Mouse (Mus musculus) midbrain, embryonic 11.5 days (tissue): ENCODE measurements around the gene Snapin. TPM values are rescaled to one million over a fixed set of nuclear protein-coding genes. Genes with fewer than 3 reads are reported as not detected.

Experiments used
- ATAC-seq: fragments of 200-750 bp; cut with Nextera tagmentation; 2 replicates; pipeline ENCODE4 v1.8.0; 2017; ENCODE audit warnings: moderate TSS enrichment, moderate library complexity; ENCODE audit not compliant: low FRiP score
- DNase-seq: peaks from one replicate; pipeline ENCODE4 v3.0.0; 2015; ENCODE audit warnings: low spot score; ENCODE audit errors: missing footprints
- H3K27ac ChIP-seq: fragments of 300-500 bp; sonication (generic); 2 replicates; pipeline ENCODE4 v1.5.1; 2014; ENCODE audit warnings: low read depth, low read length
- H3K27me3 ChIP-seq: fragments of 300-500 bp; sonication (generic); 2 replicates; pipeline ENCODE4 v1.6.1; 2014; ENCODE audit warnings: mild to moderate bottlenecking, low read length, moderate library complexity, mixed read lengths; ENCODE audit not compliant: control insufficient read depth, insufficient read depth
- H3K36me3 ChIP-seq: fragments of 300-500 bp; sonication (generic); 2 replicates; pipeline ENCODE4 v1.6.1; 2014; ENCODE audit warnings: mild to moderate bottlenecking, low read length, moderate library complexity, mixed read lengths; ENCODE audit not compliant: control insufficient read depth, insufficient read depth
- H3K4me1 ChIP-seq: fragments of 300-500 bp; sonication (generic); 2 replicates; pipeline ENCODE4 v1.6.1; 2014; ENCODE audit warnings: low read length; ENCODE audit not compliant: control insufficient read depth, insufficient read depth
- H3K4me2 ChIP-seq: fragments of 300-500 bp; sonication (generic); 2 replicates; pipeline ENCODE4 v1.6.1; 2014; ENCODE audit warnings: mild to moderate bottlenecking, moderate library complexity
- H3K4me3 ChIP-seq: fragments of 300-500 bp; sonication (generic); 2 replicates; pipeline ENCODE4 v1.5.1; 2014; ENCODE audit warnings: low read depth, low read length
- H3K9ac ChIP-seq: fragments of 300-500 bp; sonication (generic); 2 replicates; pipeline ENCODE4 v1.6.1; 2014; ENCODE audit warnings: low read length
- H3K9me3 ChIP-seq: fragments of 300-500 bp; sonication (generic); 2 replicates; pipeline ENCODE4 v1.6.1; 2016; ENCODE audit warnings: low read length; ENCODE audit not compliant: control insufficient read depth
- WGBS: fragments of 180-500 bp; shearing (Covaris S2); extraction: QIAGEN DNeasy Blood & Tissue Kit; methylation state at CpG from one replicate; pipeline ENCODE4 v1.1.7; 2014; 5-methylcytosine and 5-hydroxymethylcytosine counted together
- polyA plus RNA-seq: library from polyadenylated mRNA; unstranded; fragments of >200 nt; fragmentation: Nextera tagmentation; extraction: Ambion mirVana; gene quantifications from 2 replicates; pipeline ENCODE4 v1.2.1, GENCODE M21; 2014

The Snapin gene
- polyA plus RNA-seq, 1 experiment from 2014 or later, result 70.9 TPM

DNA sequence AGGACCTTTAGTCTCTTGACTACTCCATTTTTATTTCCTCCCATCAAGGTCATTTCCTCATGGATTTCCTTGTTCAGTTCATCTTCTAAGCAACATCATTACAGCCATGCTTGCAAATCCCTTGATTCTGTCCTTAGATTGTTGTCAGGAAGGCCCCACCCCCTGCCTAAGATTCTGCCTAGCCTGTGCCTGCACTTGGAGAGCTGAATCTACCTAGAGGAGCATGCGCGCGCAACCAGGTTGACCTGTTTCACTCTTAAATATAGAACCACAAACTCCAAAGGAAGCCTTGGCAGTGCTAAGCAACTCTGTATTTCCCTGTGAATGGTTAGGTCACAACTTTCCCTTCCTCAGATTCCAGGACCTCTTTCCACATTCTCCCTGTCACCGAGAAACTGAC lies 26.9 kb upstream of the Snapin start:
- H3K4me3 ChIP-seq, result no peak overlapping the region

DNA sequence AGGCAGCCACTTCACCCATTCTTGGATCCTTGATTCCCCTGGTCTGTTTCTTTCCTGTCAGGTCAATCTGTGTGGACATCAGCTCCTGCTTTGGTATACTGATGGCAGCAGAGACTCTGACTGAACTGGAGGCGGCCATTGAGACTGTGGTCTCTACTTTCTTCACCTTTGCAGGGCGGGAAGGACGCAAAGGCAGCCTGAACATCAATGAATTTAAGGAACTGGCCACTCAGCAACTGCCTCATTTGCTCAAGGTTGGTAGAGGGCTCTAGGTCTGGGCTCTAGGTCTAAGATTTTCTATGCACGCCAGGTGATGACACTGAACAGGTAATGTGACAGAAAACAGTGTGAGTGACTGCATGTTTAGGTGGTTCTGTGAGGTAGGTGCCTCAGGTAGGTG lies 25.0 kb upstream of the Snapin start:
- no peaks in the 10 kb centered on the region; the same call in 1 of the 2 replicates for H3K4me1 ChIP-seq
- peaks cover 9% of the 10 kb centered on the region for H3K27me3 ChIP-seq
- no peak overlapping the region for H3K4me3 ChIP-seq
- no peaks in the 10 kb centered on the region for H3K36me3 ChIP-seq
- H3K4me2 ChIP-seq, result no peak overlapping the region
- DNase-seq, result no peak
- H3K9ac ChIP-seq, result no peak overlapping the region
- no peaks in the 10 kb centered on the region for H3K9me3 ChIP-seq
- no peak for ATAC-seq
- WGBS, result 90% methylated on average over 4 of the region's 4 CpGs
- no peak overlapping the region for H3K27ac ChIP-seq

More for the DNA sequence above, 26.9 kb upstream of the Snapin start:
- no peaks in the 10 kb centered on the region for H3K36me3 ChIP-seq
- WGBS, result 90% methylated on average over 4 of the region's 4 CpGs
- peaks cover 9% of the 10 kb centered on the region for H3K27me3 ChIP-seq
- H3K4me1 ChIP-seq, result no peaks in the 10 kb centered on the region; the same call in 1 of the 2 replicates
- H3K27ac ChIP-seq, result no peak overlapping the region
- H3K9me3 ChIP-seq, result no peaks in the 10 kb centered on the region
- no peak overlapping the region for H3K9ac ChIP-seq
- DNase-seq, result no peak
- no peak for ATAC-seq
- no peak overlapping the region for H3K4me2 ChIP-seq

DNA sequence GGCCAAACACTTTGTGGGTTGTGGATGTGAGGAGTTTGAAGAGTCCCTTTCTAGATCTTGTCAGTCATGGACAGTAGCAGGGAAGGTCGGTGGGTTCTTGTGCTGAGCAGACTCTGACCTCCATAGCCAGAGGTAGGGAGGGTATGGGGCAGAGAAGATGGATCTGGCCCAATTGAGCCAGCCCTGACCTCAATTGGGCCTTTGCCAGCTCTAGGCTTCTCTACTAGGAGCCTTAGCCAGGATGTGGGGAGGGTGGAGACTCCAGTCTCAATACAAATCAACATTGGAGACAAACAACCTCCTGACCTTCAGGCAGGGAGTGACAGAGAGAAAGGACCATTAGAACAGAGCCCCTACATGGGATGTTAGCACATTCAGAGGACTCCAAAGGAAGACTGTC lies 24.4 kb upstream of the Snapin start:
- DNase-seq, result no peak
- 55% methylated on average over 1 of the region's 1 CpGs for WGBS
- peak; percentile 6; the same call in 1 of the 2 replicates for ATAC-seq
- no peak overlapping the region for H3K4me3 ChIP-seq
- H3K27me3 ChIP-seq, result peaks cover 9% of the 10 kb centered on the region
- no peak overlapping the region for H3K27ac ChIP-seq
- H3K36me3 ChIP-seq, result no peaks in the 10 kb centered on the region
- no peak overlapping the region for H3K9ac ChIP-seq
- no peaks in the 10 kb centered on the region; the same call in 1 of the 2 replicates for H3K4me1 ChIP-seq
- H3K9me3 ChIP-seq, result no peaks in the 10 kb centered on the region
- H3K4me2 ChIP-seq, result peak overlapping the region; percentile 68

DNA sequence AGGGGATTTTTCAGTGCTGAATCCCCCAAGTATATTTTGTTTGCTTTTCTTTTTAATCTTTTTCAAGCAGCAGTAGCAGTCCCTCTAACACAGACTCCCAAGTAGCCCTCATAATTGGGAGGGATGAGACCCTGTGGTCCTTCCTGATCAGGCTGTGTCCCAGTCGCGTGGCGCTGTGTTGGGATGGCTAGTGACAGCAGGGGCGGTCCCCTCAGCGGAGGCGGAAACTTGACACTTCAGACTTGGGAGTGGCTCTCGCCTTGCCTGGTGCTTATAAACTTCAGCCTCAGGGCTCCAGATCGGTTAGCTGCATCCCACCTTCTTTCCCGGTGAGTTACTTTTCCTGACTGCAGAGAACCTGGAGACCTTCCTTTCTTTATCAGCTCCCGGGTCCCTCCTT lies 23.9 kb upstream of the Snapin start:
- H3K9ac ChIP-seq, result 0 out of 2 replicates have a peak overlapping the region, but pooled peaks have one; percentile 24
- peak overlapping the region; percentile 23 for H3K4me3 ChIP-seq
- DNase-seq, result no peak
- H3K27me3 ChIP-seq, result peaks cover 9% of the 10 kb centered on the region
- peak; percentile 64 for ATAC-seq
- H3K4me2 ChIP-seq, result peak overlapping the region; percentile 68
- no peaks in the 10 kb centered on the region; the same call in 1 of the 2 replicates for H3K4me1 ChIP-seq
- H3K36me3 ChIP-seq, result no peaks in the 10 kb centered on the region
- under 1% methylated on average over 10 of the region's 10 CpGs for WGBS
- no peaks in the 10 kb centered on the region for H3K9me3 ChIP-seq
- no peak overlapping the region for H3K27ac ChIP-seq

DNA sequence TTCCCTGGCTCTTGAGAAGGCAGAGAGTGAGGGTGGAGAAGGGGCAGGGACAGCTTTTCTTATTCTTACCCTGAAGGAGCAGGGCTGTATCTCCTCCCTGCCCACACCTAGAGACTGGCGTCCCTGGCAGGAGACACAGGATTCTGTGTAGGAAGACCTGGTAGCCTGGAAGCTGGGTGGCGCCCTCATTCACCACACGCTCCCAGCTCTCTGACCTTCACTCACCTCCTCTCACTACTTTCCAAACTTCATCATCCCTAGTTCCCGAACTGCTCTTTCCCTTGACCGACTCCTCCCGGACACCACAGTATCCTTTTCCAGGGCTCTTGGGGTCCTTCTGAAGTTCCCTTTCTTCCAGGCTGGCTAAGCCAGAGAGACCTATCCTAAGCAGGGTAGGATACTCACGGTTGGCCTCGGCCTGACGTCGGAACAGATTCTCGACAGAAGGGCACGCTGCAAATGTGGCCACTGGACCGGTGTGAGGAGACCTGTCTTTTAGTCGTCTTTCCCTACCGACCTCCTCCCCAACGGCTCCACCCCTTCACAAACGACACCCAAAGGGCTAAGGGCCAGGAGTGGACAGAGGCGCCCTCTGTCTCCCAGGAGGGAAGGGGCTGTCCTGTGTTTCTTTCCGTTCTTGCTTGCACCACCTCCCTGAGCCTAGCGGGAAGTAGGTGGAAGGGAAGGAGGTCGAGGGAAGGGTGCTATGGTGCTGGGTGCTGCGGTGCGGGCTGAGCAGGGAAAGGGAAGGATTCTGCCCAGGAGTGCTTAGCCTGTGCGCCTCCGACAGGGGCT lies 23.2 kb upstream of the Snapin start, which contains the start of the genes S100a1 and S100a13:
S100a1 (minus strand) TSS at position 597 of the 795 bp plus-strand sequence.
S100a13 (plus strand) TSS at position 640 of the 795 bp plus-strand sequence.
- H3K36me3 ChIP-seq, result no peaks in the 10 kb centered on the region
- peak; percentile 31 for ATAC-seq
- peak within 1 kb of the TSS; percentile 23 for H3K4me3 ChIP-seq
- H3K9ac ChIP-seq, result peak within 1 kb of the TSS; percentile 52; the same call in 1 of the 2 replicates
- peak; percentile 94 for DNase-seq
- H3K4me2 ChIP-seq, result peak within 1 kb of the TSS; percentile 68
- no peak within 1 kb of the TSS for H3K27ac ChIP-seq
- 2% methylated on average over 25 of the region's 25 CpGs for WGBS
- H3K4me1 ChIP-seq, result no peaks in the 10 kb centered on the region; the same call in 1 of the 2 replicates
- H3K9me3 ChIP-seq, result no peaks in the 10 kb centered on the region
- peaks cover 9% of the 10 kb centered on the region for H3K27me3 ChIP-seq

DNA sequence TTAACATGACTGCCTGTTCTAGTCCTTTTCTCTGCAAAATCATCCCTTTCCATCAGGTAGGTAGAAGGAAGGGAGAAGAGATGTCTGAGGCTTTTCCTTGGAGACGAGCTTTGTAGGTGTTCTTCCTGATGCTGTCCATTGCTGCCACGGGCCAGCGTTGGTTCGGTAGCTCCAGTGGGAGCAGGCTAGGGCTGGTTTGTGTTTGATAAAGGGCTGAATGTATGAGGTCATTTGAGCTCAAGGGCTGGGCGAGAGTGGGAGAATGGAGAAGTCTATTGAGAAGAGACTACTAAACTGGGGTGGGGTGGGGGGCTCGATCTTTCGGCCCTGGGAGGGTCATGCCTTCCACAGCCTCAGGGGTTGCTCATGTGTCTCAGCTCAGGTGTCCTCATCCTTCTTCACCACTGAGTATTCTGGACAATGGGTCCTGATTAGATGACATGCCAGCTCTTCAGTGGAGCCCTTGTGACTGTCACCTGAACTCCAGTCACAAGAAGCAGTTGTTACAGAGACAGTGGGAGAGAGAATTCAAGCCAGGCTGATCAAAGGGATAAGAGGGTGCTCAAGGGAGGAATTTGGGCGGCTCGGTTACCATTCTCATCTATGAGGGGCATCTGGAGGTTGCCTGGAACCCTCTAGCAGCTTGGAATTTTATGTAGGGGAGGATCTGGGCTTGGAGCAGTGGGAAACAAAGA lies 22.3 kb upstream of the Snapin start:
- H3K9me3 ChIP-seq, result no peaks in the 10 kb centered on the region
- H3K36me3 ChIP-seq, result no peaks in the 10 kb centered on the region
- WGBS, result 82% methylated on average over 9 of the region's 9 CpGs
- no peak for DNase-seq
- H3K4me1 ChIP-seq, result peaks cover 3% of the 10 kb centered on the region
- H3K4me3 ChIP-seq, result no peak overlapping the region
- H3K9ac ChIP-seq, result no peak overlapping the region
- peaks cover 9% of the 10 kb centered on the region for H3K27me3 ChIP-seq
- no peak for ATAC-seq
- H3K4me2 ChIP-seq, result no peak overlapping the region
- H3K27ac ChIP-seq, result no peak overlapping the region

DNA sequence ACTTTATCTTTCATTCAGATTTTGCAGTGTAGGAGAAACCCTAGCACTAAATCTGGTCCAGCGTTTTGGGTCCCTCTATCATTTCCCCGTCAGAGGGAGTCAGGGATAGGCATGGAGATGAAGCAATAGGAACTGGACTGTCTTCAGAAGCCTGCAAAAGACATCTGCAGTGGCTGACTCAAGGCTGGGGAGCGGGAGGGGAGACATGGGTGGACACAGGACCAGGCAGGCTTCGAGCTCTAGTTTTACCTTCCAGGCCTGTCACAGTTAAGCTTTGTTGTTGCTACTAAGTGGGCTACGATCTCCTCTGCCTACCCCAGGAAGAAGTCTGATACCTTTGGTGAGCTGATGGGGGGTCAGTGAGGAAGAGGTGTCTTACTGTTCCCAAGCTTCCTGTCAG lies 21.4 kb upstream of the Snapin start:
- Histone ChIP-seq H3K4me3 (no peak overlapping the region), H3K27me3 (peaks cover 9% of the 10 kb centered on the region), H3K9me3 (no peaks in the 10 kb centered on the region), H3K36me3 (peaks cover 1% of the 10 kb centered on the region; the same call in 1 of the 2 replicates), H3K27ac (no peak overlapping the region), H3K4me2 (no peak overlapping the region), H3K9ac (no peak overlapping the region), H3K4me1 (peaks cover 11% of the 10 kb centered on the region)
- ATAC-seq (no peak), DNase-seq (no peak)
- WGBS, result 85% methylated on average over 5 of the region's 5 CpGs

DNA sequence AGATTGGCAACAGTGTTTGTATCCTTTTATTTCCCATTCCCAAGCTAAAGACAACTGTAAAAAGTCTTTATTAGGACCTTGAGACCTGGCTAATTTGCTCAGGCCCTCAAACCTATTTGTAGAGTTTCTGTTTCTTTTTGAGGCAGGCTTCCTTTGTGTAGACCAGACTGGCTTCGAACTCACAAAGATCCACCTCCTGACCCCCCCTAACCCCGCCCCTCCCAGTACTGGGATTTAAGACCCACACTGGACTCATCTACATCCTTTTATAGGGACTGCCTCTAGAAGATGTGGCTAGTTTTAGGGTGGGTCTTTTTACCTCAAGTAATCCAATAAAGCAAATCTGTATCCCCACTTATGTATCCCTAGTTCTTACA lies 18.9 kb upstream of the Snapin start:
- H3K4me2 ChIP-seq, result peak overlapping the region; percentile 38
- peaks cover 14% of the 10 kb centered on the region for H3K36me3 ChIP-seq
- no peak overlapping the region for H3K9ac ChIP-seq
- WGBS, result 9% methylated on average over 2 of the region's 2 CpGs
- peak overlapping the region; percentile 20; the same call in 1 of the 2 replicates for H3K27ac ChIP-seq
- peaks cover 11% of the 10 kb centered on the region for H3K4me1 ChIP-seq
- ATAC-seq (peak; percentile 28), DNase-seq (no peak)
- H3K4me3 ChIP-seq, result peak overlapping the region; percentile 96
- no peaks in the 10 kb centered on the region for H3K9me3 ChIP-seq
- peaks cover 6% of the 10 kb centered on the region for H3K27me3 ChIP-seq
